9 mouse cellular contexts compared by ENCODE assay signal in genomic region chr10:41474981-41475391, GRCm38 (mm10). TPM values are rescaled to one million over a fixed set of nuclear protein-coding genes. Genes with fewer than 3 reads are reported as not detected.
A peak's percentile ranks its signal among the peaks of the same experiment; 100 is the strongest.
DNase-seq lines count a peak whose midpoint lies in the region; ATAC-seq and TF ChIP-seq lines count a peak whose summit lies in the region.
"Had no signal": no experiment of that assay in that cellular context is flagged by ENCODE, and none has a peak within 500 bp of the region (broad histone marks: within the 10 kb centered on the region; RNA-seq: fewer than 3 reads in every experiment).

No protein-coding gene starts in this region.

- H3K27me3 ChIP-seq in spleen, adult 2 months (ENCODE audit: control insufficient read depth, insufficient read depth, low read length), result no peaks in the 10 kb centered on the region
- no peaks in the 10 kb centered on the region for H3K27me3 ChIP-seq in heart, embryonic 16.5 days (ENCODE audit: control insufficient read depth, insufficient read depth, low read length)

- no peak for DNase-seq in spleen, adult 2 months (ENCODE audit: low read depth in 1 of 2, low spot score in 2 of 2)
- DNase-seq in spleen, postnatal 4 days (ENCODE audit: low spot score in 2 of 2), result no peak
- peak; percentile 63 to 75 for DNase-seq in lung, adult 18-20 months
- no peak for DNase-seq in ovary, postnatal 36 days (ENCODE audit: low spot score)
- no peak for DNase-seq in right cerebral cortex, postnatal 25 days
- DNase-seq in urinary bladder, postnatal 36 days (ENCODE audit: low spot score in 2 of 2), result no peak
- DNase-seq in urinary bladder, adult 18-20 months (ENCODE audit: low spot score in 2 of 2), result no peak

- no peak for ATAC-seq in heart, embryonic 16.5 days (replicated peaks; ENCODE audit: extremely low read depth, insufficient read depth, low FRiP score)

- H3K4me2 ChIP-seq in heart, embryonic 16.5 days (ENCODE audit: low read depth, low read length), result peak overlapping the region; percentile 89; the same call in 1 of the 2 replicates

- peak overlapping the region; percentile 51 for H3K9ac ChIP-seq in heart, embryonic 16.5 days (ENCODE audit: low read length)

- H3K4me1 ChIP-seq in spleen, adult 2 months (ENCODE audit: control insufficient read depth, insufficient read depth, insufficient read length), result peaks cover 24% of the 10 kb centered on the region; the same call in 1 of the 2 replicates
- H3K4me1 ChIP-seq in heart, embryonic 16.5 days (ENCODE audit: control insufficient read depth, insufficient read depth, low read length), result peaks cover 44% of the 10 kb centered on the region

- peaks cover 19% of the 10 kb centered on the region for H3K36me3 ChIP-seq in spleen, adult 2 months (ENCODE audit: control insufficient read depth, insufficient read depth, low read length)
- H3K36me3 ChIP-seq in heart, embryonic 16.5 days (ENCODE audit: control insufficient read depth, insufficient read depth), result peaks cover 12% of the 10 kb centered on the region

- no peaks in the 10 kb centered on the region for H3K9me3 ChIP-seq in heart, embryonic 16.5 days (replicated peaks; ENCODE audit: control insufficient read depth, low read length)
- H3K9me3 ChIP-seq: midbrain, embryonic 12.5 days had no signal

- no peak overlapping the region for H3K4me3 ChIP-seq in spleen, adult 2 months (ENCODE audit: extremely low read depth, insufficient read depth, insufficient read length)
- no peak overlapping the region for H3K4me3 ChIP-seq in heart, embryonic 16.5 days (ENCODE audit: low read length)

- peak overlapping the region; percentile 73 for H3K27ac ChIP-seq in spleen, adult 2 months (ENCODE audit: insufficient read depth, low read length)
- peak overlapping the region; percentile 90 for H3K27ac ChIP-seq in heart, embryonic 16.5 days (ENCODE audit: low read length)

- no peak for TF ChIP-seq CTCF in spleen, adult 2 months (IDR thresholded peaks at IDR 0.05; ENCODE audit: extremely low read depth, insufficient read depth, insufficient read length, insufficient replicate concordance)

- no peak for TF ChIP-seq POLR2A in spleen, adult 2 months (IDR thresholded peaks at IDR 0.05; ENCODE audit: low read depth, low read length)

- WGBS in spleen, adult 2 months, result 76% methylated on average over 1 of the region's 1 CpGs
- 43% methylated on average over 1 of the region's 1 CpGs for WGBS in heart, embryonic 16.5 days

RNA-seq across cellular contexts. Expression of gene Mical1, which starts 1.1 kb away (rescaled TPM):
- polyA plus RNA-seq in spleen, adult 2 months (2012; rRNA removed), result 130 and 143 TPM in 2 replicates
- polyA plus RNA-seq in heart, embryonic 16.5 days (2015; fragmentation: Nextera tagmentation; extraction: Ambion mirVana), result 37.7 and 42.5 TPM in 2 replicates

RNA-seq across cellular contexts. Expression of gene Smpd2, which starts 15.2 kb away (rescaled TPM):
- 35.6 and 36.3 TPM in 2 replicates for polyA plus RNA-seq in spleen, adult 2 months (2012; rRNA removed)
- polyA plus RNA-seq in heart, embryonic 16.5 days (2015; fragmentation: Nextera tagmentation; extraction: Ambion mirVana), result 55.0 and 59.3 TPM in 2 replicates

RNA-seq across cellular contexts. Expression of gene Ppil6, which starts 15.3 kb away (rescaled TPM):
- 0.08 TPM in 1 of 2 replicates, not detected in the other for polyA plus RNA-seq in spleen, adult 2 months (2012; rRNA removed)
- 1.3 and 1.4 TPM in 2 replicates for polyA plus RNA-seq in heart, embryonic 16.5 days (2015; fragmentation: Nextera tagmentation; extraction: Ambion mirVana)

RNA-seq across cellular contexts. Expression of gene Zbtb24, which starts 24.8 kb away (rescaled TPM):
- 13.2 and 16.4 TPM in 2 replicates for polyA plus RNA-seq in spleen, adult 2 months (2012; rRNA removed)
- polyA plus RNA-seq in heart, embryonic 16.5 days (2015; fragmentation: Nextera tagmentation; extraction: Ambion mirVana), result 12.9 and 14.4 TPM in 2 replicates

RNA-seq across cellular contexts. Expression of gene Cd164, which starts 44.2 kb away (rescaled TPM):
- 65.3 and 76.3 TPM in 2 replicates for polyA plus RNA-seq in spleen, adult 2 months (2012; rRNA removed)
- polyA plus RNA-seq in heart, embryonic 16.5 days (2015; fragmentation: Nextera tagmentation; extraction: Ambion mirVana), result 179 and 196 TPM in 2 replicates

Comparison
In these comparisons a context has a peak if more than half of its experiments do, and no peak if none do; other contexts are left out.
1. DNase-seq: peak in lung, adult 18-20 months (2 of 2); none in spleen, adult 2 months (0 of 2), spleen, postnatal 4 days (0 of 2), ovary, postnatal 36 days (single experiment), right cerebral cortex, postnatal 25 days (single experiment), urinary bladder, postnatal 36 days (0 of 2) and urinary bladder, adult 18-20 months (0 of 2).